Mouse (Mus musculus) T-helper 2 cell (primary cell): ENCODE results near the gene 6430571L13Rik.

Experiments used
- in situ Hi-C: fragments of 300-600 bp; cut with MboI, MseI; formaldehyde crosslinking; loops from one replicate; pipeline ENCODE4 v1.15.1; 2025; ENCODE audit warnings: high pct_unique_total_duplicates

Gene 6430571L13Rik

DNA sequence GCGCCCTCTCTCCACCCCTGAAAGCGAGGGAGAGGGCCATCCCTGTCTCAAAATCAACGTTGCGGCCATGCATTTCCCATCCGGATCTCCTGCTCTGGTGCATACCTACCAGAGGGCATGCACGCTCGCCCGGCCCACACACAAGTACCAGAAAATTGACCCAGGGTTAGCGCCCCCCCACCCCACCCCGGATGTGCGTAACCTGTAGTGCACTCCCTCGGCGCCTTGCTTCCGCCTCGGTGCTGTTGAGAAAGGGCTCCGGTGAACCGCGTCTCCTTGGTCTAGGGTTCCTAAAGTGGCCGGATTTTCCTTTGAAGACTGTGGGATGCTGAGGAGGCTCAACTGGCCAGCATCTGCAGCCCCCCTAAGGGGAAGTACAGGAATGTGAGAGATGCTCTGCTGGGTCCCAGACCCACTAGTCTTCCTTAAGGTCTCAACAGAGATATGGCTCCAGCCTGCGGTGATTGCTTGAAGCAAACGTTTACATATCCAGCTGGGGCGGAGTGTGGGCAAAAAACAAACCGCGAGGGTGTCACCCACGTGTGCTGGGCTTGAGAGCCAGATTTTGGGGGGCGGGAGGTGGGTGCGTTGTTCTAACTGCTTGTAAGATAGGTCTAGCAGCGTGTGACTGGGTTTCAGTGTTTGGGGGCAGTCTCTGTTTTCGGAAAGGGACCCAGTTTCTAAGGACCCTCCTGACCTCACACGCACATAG lies 2.1 kb upstream of the 6430571L13Rik start, which contains the start of gene Hemk1:
Gene Hemk1 (minus strand): TSS at position 179 of the 712 bp plus-strand sequence.
- in situ Hi-C loops: loop anchor here (5.0 kb wide), 1 partner anchor 46 kb away; no protein-coding TSS in a partner anchor

DNA sequence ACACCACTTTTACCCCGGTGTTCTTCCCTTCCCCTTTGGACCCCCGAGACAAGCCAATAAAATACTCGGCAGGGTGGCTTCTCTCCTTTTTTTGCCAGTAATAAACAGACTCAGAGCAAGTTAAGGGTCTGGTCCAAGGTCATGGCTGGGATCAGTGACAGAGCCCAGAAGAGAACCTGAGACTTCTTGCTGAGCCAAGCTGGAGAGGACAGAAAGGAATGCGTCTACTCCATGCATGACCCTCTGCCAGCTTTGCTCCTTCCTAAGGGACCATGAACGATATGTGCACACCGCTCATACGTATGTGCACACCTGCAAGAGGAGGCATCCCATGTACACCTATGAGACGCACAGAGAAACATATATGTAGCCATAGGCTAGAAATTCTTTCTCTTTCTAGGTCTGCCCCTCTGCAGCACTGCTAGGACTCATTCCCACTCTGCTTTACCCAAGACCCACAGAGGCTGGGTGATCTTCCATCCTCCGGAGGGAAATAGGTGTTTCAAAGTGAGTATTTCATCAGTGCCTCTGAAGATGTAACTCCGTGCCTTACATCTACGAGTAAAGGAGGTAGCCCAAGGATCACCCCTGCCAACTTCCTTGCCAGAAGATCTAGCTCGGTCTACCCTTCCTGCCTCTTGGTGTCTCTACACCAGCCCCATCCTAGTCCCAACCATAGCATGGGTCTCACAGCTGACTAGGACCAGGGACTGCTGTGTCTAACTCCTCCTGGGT lies 676 bp downstream of the 6430571L13Rik start:
- in situ Hi-C loops: no loop called here

DNA sequence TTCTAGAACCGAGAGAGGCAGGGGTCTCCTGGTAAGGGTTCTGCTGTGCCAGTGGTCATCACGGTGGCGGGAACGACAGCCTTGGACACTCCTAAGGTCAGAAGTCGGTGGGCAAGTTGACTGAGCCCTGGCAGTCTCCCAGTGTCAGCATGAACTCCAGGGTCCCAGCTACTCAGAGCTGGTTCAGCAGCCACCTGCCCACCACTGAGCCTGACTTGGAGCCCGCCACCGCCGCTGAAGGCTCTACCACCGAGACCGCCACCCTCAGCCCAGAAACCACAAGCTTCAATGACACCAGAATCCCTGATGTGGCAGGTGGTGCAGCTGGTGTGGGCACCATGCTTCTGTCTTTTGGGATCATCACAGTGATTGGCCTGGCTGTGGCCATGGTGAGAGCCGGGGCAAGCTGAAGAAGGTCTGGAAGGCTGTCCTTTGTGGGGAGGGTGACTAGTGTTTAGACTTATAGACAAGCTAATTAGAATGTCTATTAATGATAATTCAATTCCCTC lies 1.9 kb downstream of the 6430571L13Rik start:
- in situ Hi-C loops: no loop called here

DNA sequence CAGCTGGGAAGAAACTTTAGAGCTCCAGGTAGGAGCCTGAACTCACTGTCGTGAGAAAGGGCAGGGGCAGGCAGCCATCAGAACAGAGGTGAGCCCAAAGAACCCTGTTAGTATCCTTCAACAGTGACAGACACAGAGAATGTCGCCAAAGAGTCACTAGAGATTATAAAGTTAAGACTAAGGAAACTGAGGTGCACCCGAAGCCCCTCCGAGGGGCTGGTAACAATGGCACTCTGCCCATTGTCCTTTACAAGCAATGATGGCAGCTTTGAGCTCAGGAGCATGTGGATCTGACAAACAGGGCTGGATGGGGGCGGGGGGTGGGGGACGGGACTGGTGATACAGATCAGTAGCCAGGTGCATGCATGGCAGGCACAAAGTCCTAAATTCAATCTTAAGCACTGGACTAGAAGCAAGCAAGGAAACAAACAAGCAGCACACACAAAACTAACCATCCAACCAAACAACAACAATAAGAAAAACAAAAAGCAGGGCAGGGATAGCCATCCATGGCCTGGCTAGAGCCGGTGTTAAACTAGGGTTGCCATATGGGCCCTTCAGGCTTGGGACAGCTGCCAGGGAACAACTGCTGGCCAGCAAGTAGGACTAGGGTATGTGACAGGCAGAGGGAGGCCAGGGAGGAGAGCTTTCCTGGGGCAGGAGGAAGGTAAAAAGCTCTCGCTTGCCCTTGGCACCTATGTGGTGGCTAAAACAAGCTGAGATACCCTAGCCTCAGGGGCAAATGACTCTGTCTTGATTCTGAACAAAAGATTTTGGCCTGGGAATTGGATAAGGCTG lies 2.9 kb downstream of the 6430571L13Rik start:
- in situ Hi-C loops: no loop called here

DNA sequence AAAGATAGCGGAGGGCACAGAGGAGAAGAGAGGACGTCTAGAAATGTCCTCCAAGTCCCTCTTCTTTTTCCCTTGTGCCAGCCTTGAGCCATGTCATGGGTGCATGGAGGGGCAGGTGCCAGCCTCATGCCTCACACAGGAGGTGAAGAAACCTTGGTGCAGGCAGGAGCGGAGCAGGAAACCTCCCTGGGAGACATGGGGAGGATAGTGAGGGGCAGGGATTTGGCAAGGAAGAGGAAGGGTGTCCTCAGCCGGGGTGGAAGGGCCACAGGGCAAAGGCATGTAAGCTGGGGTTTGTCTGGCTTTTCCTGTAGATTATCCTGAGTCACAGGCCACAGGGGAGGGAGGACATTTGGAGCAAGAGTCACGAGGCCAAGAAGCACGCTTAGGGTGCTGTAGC lies 3.6 kb downstream of the 6430571L13Rik start:
- in situ Hi-C loops: no loop called here

DNA sequence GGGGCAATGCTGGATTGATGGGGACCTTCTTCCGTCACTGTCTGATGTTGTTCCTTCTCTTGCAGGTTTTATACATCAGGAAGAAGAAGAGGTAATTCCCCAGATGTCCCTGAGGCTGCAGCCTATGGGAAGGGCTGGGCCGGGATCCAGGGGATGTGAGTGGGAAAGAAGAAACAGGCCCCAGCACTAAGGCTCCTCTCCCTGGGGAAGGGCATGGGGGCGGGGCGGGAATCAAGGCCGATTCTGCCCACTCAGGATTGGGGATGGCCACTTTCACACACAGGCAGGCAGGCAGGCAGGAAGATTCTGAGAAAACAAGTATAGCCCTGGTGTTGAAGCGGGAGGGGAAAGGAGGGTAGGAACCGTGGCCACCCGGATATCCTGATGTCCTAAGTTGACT lies 5.7 kb downstream of the 6430571L13Rik start:
- in situ Hi-C loops: no loop called here

DNA sequence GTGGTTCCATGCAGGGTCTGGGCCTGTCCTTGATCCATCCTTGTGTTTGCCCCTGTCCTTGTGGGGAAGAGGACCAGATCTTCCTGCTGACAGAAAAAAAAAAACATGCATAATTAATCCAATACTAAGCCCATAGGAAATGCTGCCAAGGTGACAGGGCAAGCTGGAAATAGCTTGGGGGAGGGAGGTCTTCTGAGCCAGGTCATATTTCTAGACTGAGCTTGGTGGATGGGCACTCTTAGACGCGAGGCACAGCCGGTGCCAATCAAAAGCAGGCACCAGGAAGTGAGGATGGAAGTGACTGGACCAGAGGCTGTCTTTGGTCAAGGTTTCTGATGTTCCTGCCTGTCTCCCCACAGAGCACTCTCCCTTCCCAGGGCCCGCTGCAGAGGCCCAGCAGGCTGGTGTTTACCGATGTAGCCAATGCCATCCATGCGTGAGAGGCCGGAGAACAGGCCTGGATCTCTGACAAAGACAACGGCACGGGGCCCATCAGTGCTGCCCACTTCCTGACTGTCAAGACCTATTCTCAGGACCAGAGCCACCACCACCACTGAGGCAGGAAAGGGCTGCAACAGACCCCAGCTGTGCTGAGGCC lies 7.3 kb downstream of the 6430571L13Rik start:
- in situ Hi-C loops: no loop called here

DNA sequence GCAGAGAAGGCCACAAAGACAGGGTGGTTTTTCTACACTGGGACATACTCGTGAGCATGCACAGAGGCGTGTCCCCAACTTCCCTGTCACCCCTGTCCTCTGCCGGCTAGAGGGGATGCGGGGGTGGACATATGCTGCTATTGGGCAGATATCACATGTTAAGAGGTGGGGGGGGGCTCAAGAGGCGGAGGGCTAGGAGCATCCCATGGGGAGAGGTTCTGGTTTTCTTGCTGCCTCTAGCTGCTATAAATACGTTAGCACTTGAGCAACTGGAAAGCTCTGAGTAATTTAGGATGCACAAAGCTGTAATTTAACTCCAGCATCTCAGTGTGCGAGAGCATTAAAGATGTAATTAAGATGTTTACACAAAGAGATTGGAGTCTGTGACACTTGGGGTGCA lies 8.9 kb downstream of the 6430571L13Rik start:
- in situ Hi-C loops: no loop called here

DNA sequence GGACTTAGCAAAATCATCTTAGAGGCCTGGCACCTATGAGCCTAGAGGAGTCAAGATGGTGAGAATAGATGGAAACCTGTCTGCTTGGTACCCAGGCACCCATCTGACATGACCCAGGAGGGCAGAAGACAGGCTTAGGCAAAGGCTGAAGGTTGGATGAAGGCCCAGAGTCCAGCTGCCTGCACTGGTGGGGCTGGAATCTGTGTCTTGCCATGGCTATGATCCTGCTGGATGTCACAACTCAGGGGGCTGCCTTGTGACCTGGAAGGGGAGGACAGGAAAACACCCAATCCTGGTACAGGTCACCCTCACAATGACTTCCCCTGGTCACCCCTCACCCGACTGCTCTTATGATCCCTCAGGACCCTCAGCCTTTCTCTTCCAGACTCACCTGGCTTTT lies 14.4 kb downstream of the 6430571L13Rik start:
- in situ Hi-C loops: loop anchor here (10.0 kb wide), 1 partner anchor 460 kb away; the partner anchor contains the start of gene Manf

DNA sequence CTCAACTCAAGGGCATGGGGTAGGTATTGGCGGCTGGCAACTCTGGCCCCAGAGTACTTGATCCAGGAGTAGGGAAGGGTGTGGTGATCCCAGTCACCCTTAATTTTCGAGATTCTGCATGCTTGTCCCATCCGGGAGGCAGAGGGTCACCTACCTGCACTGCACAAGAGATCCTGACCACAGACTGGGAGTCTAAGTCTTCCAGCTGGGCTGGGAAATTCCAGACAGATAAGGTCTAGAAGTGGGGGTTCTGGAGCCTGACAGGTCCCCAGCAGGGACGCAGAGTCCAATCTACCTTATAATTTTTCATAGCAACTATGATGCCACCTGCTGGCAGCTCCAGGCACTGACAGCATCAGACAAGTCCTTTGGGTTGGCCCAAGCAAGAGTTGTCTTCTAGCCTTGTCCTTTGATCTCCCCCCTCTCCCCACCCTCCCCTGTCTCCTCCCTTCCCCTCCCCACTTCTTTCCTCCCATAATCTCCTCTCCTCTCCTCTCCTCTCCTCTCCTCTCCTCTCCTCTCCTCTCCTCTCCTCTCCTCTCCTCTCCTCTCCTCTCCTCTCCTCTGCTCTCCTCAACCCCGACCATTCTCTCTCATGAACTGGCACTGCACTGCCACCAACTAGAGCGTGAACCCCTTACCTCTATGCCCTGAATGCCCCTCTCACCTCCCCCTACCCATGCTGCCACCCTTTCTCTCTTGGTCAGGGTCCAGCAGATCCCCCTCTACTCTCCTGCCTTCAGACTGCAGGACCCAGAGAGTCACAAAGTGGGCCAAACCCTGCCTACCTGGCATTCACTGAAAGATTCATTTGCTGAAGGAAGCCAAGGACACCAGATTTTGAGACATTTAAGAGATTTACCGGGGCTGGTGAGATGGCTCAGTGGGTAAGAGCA lies 15.7 kb downstream of the 6430571L13Rik start:
- in situ Hi-C loops: loop anchor here (10.0 kb wide), 1 partner anchor 461 kb away; the partner anchor contains the start of gene Manf

DNA sequence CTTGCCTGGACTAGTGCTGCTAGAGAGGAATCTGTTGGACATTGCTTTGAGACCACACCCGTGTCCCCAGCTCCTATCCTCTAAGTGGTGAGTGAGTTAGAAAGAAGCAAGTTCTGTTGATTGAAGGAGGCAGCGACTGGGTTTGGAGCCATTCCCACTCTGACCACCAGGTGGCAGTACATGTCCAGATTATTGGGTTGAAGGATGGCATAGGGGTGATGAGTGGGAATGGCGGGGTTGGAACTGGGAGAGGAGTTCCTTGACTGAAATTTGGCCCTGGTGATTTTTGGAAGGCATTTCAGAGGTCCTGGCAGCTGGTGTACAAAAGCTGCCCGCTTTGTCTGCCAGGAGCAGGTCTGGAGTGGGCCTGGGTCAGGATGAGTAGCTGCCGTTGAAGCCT lies 17.2 kb downstream of the 6430571L13Rik start:
- in situ Hi-C loops: loop anchor here (10.0 kb wide), 1 partner anchor 463 kb away; the partner anchor contains the start of gene Manf

DNA sequence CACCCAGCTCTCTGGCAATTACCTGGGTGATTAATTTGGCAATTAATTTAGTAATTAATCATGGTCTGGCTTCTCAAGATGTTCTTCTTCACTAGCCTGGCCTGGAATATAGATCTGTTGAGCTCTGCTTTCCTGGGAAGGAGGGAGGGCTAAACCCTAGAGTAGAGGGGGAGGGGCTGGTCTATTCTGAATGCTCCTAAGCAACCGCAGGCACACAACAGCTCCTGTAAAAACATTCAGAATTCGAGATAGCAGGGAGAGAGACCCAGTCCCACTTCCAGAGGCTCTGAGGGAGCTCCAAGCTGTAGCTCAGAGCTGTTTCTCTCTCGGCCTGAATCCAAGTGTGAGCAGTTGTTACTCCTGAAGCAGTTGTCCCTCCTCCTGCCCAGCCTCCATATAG lies 20.6 kb downstream of the 6430571L13Rik start:
- in situ Hi-C loops: no loop called here

DNA sequence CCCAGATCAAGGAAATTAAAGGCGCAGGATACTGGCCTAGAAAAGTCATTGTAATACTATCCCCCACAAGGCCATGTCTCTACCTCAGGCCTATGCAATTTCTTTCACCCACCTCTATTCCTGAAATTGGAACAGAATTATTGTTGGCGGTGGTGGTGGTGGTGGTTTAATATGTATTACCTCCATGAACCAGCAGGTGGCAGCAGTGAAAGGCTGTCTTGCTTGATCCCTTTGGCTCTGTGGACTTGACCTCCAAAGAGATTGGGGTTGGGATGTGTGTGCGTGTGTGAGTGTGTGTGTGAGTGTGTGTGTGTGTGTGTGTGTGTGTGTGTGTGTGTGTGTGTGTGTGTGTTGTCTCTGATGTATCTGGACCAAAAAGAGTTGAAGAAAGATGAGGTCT lies 26.2 kb downstream of the 6430571L13Rik start:
- in situ Hi-C loops: loop anchor here (5.0 kb wide), 2 partner anchors 101 to 146 kb away; no protein-coding TSS in a partner anchor

DNA sequence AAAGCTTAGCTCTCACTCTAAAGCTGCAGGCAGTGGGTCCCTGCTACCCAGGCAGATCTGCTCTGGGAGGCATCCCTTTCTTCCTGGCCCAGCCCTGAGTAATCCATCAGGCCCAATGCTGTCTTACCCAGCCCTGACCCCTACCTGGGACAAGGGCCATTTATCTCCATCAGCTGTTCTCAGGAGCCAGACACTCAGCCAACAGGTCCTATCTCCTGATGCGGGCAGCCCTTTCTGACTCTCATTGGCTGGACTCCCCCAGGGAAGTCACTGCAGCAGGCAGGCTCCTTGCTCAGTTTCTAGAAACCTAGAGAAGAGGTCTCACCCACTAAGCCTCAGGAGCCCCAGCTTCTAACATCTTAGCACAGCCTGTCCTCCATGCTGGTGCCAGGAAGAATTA lies 27.9 kb downstream of the 6430571L13Rik start:
- in situ Hi-C loops: loop anchor here (5.0 kb wide), 2 partner anchors 99 to 144 kb away; no protein-coding TSS in a partner anchor

DNA sequence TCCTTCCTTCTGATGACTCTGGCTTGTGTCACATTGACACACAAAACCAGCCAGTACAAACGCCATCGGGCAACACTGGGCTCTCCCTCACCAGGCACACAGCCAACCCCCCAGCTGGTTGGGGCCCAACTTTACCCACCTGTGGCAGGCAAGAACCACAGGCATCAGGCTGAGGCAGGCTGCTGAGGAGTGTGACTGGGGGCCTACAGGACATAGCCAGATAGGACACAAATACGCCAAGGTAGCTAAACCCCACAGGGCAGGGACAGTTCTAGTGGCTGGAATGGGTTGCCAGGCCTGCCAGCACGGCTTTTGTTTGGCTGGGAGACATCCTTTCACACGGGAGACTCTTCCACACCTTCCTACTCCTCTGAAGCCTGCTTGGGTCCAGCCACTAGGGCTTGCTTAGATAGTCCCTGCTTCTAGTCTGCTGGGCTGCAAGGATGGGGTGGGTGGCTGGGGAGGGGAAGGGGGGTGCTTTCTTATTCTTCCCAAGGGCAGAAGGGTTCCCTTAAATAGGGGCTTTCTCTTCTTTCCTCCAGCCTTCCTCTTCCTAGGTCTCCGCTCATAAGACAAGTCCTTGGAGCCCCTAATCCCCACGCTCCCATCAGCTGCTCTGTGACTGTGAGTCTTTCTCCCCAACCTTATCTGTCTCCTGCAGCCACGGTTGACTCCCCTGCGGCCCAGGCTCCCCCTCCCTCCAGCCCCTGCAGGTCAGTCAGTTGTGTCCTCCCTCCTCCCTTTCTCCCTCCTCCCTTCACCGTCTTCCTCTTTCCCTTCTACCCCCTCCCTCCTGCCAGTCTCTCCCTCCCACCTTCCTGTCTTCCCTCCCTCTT lies 29.1 kb downstream of the 6430571L13Rik start:
- in situ Hi-C loops: loop anchor here (5.0 kb wide), 2 partner anchors 98 to 143 kb away; no protein-coding TSS in a partner anchor

DNA sequence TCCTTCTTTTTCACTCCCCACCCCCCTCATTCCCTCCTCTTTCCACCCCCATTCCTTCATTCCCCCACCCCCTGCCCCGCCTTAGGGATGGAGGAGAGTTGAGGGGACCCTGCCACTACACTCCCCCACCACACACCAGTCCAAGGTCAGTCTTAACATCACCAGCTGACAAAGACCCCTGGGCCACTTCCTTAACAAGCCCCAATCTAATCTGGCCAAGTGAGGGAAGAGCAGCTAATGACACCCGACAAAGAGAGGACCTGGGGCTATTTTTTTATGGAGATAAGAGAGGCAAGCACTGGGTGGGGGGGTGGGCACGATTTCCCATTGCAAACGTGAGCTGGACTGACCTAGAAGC lies 29.7 kb downstream of the 6430571L13Rik start:
- in situ Hi-C loops: no loop called here

DNA sequence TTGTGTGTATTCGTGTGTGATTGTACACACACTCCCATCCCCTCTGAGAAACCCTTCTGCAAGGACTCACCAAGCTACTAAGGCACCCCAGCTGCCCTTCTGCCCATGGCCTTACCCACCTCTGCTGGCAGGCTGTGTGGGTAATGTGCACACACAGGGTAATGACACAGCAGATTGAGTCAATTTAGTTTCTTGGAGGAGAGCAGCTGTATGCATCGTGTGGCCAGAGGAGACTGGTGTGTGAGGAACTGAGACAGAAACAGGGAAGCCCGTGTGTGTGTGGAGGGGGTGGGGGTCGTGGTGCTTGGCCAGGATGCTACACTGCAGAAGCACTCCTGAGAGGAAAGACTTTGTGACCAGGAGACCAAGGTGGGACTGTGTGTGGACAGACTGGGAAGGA lies 32.0 kb downstream of the 6430571L13Rik start:
- in situ Hi-C loops: no loop called here

DNA sequence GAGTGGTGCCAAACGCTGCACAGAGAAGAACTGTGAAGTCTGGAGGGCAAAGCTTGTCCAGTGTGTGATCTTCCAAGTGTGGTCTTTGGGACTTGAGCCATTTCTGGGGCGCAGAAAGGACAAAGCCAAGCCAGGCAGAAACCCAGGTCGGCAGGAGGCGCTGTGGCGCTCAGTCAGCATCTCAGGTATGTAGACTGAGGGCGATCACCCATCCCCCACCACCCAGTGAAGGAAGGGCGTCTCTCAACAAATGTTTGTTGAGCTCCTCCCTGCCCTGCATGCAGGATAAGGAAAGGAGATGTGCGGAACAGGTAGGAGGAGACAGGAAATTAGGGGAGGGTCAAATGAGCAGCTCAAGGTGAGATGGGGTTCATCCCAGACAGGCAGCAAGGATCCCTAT lies 34.2 kb downstream of the 6430571L13Rik start:
- in situ Hi-C loops: no loop called here

DNA sequence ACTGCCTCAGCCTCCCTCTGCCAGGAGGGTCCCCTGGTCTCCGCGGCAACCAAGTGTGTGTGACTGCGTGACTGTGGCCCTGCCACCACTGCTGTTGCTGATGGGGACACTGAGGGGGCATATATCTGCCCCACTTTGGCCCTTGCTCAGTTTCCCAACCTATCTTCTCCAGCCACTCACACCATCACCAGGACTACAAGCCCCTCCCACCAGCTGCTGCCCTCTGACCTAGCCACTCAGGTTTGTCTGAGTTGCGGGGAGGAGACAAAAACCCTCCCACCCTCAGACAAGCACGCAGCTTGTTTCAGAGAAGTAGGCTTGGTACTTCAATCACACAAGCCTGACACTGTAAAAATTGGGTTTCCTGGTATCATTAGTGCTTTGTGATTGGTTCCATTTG lies 35.0 kb downstream of the 6430571L13Rik start:
- in situ Hi-C loops: no loop called here
